Mouse (Mus musculus) spleen, adult 2 months (tissue): ENCODE results near the gene Nol11. TPM values are rescaled to one million over a fixed set of nuclear protein-coding genes. Genes with fewer than 3 reads are reported as not detected.
A peak's percentile ranks its signal among the peaks of the same experiment; 100 is the strongest.
"Not testable (repeated sequence)": the region's sequence is repeated elsewhere in the genome, so short reads cannot be mapped to it uniquely, and the experiment has no call there.

Source experiments
- DNase-seq, 2 experiments: peaks; one replicate each; pipeline versions ENCODE4 v3.0.0 to v3.0.0-alpha.2; 2012 to 2021; ENCODE audit warnings: low spot score in 2 of 2, low read depth in 1 of 2
- H3K27ac ChIP-seq: fragments of 200-500 bp; 2 replicates; pipeline ENCODE4 v1.5.1; 2012; ENCODE audit warnings: low read length, inconsistent platforms; ENCODE audit not compliant: insufficient read depth
- H3K27me3 ChIP-seq: fragments of 200-500 bp; 2 replicates; pipeline ENCODE4 v1.6.1; 2012; ENCODE audit warnings: mild to moderate bottlenecking, moderate library complexity, low read length, inconsistent platforms; ENCODE audit not compliant: control insufficient read depth, insufficient read depth
- H3K36me3 ChIP-seq: fragments of 200-500 bp; 2 replicates; pipeline ENCODE4 v1.6.1; 2012; ENCODE audit warnings: mild to moderate bottlenecking, low read length, inconsistent platforms; ENCODE audit not compliant: control insufficient read depth, insufficient read depth
- H3K4me1 ChIP-seq: fragments of 200-500 bp; 2 replicates; pipeline ENCODE4 v1.6.1; 2011; ENCODE audit warnings: inconsistent platforms; ENCODE audit not compliant: control insufficient read depth, insufficient read depth, insufficient read length
- H3K4me3 ChIP-seq: fragments of 200-500 bp; 2 replicates; pipeline ENCODE4 v1.5.1; 2011; ENCODE audit warnings: mild to moderate bottlenecking, inconsistent platforms; ENCODE audit not compliant: insufficient read depth, insufficient read length; ENCODE audit errors: extremely low read depth
- CTCF ChIP-seq: fragments of 200-500 bp; IDR thresholded peaks from 2 replicates; pipeline ENCODE4 v1.5.1; 2011; ENCODE audit warnings: mild to moderate bottlenecking, inconsistent platforms; ENCODE audit not compliant: insufficient read depth, insufficient read length, insufficient replicate concordance; ENCODE audit errors: extremely low read depth
- POLR2A ChIP-seq: fragments of 200-500 bp; IDR thresholded peaks from 2 replicates; pipeline ENCODE4 v1.6.1; 2011; ENCODE audit warnings: low read depth, low read length, inconsistent platforms
- WGBS: fragments of 180-500 bp; shearing (Covaris S2); methylation state at CpG from one replicate; pipeline ENCODE4 v1.1.7; 2018; 5-methylcytosine and 5-hydroxymethylcytosine counted together
- polyA plus RNA-seq: library from polyadenylated mRNA; depleted of rRNA; stranded (reverse); fragments of >200 nt; gene quantifications from 2 replicates; pipeline ENCODE4 v1.2.3, GENCODE M21; 2012

Gene Nol11
- polyA plus RNA-seq, 1 experiment, result 4.7 TPM

- no peaks in the 10 kb centered on the region for H3K36me3 ChIP-seq
- no peak overlapping the region for H3K4me3 ChIP-seq
- peak in 1 of 2 experiments; percentile 18 for DNase-seq
- peak; percentile 26; the same call in 1 of the 2 replicates for TF ChIP-seq CTCF
- TF ChIP-seq POLR2A, result no peak
- WGBS, result 66% methylated on average over 1 of the region's 1 CpGs
- no peak overlapping the region for H3K27ac ChIP-seq
- H3K27me3 ChIP-seq, result no peaks in the 10 kb centered on the region
- no peaks in the 10 kb centered on the region for H3K4me1 ChIP-seq
Measured at GRCm38 (mm10) chr11:107159034-107159433, 30.1 kb downstream of the Nol11 start.

GRCm38 (mm10) chr11:107156977-107157642 is 32.1 kb downstream of the Nol11 start:
- 69% methylated on average over 5 of the region's 5 CpGs for WGBS
- DNase-seq, result no peak
- H3K4me1 ChIP-seq, result no peaks in the 10 kb centered on the region
- H3K27ac ChIP-seq, result no peak overlapping the region
- no peak overlapping the region for H3K4me3 ChIP-seq
- H3K27me3 ChIP-seq, result no peaks in the 10 kb centered on the region
- TF ChIP-seq POLR2A, result no peak
- no peak for TF ChIP-seq CTCF
- no peaks in the 10 kb centered on the region for H3K36me3 ChIP-seq

DNA sequence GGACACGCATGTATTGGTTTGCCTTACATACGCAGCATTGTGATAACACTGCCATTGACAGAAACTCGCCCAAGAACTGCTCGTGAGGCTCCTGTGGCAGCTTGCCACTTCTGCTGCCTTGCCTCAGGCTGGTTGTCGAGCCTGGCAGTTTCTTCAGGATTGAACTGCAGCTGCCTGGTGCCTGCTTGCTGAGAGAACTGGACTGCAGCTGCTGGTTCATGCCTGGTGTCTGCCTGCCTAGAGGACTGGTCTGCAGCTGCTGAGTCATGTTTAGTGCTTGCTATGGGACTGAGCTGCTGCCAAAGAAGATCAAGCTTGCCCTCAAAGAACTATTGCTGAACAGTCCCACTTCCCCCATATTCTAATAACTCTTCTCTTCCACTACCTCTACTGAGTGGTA is 33.9 kb downstream of the Nol11 start:
- Histone ChIP-seq H3K27me3 (no peaks in the 10 kb centered on the region), H3K4me3 (no peak overlapping the region), H3K27ac (no peak overlapping the region), H3K36me3 (no peaks in the 10 kb centered on the region), H3K4me1 (no peaks in the 10 kb centered on the region)
- WGBS, result 83% methylated on average over 5 of the region's 5 CpGs
- no peak for TF ChIP-seq POLR2A
- TF ChIP-seq CTCF, result no peak
- DNase-seq, result no peak

GRCm38 (mm10) chr11:107154431-107154830 is 34.8 kb downstream of the Nol11 start:
- Histone ChIP-seq H3K36me3 (no peaks in the 10 kb centered on the region), H3K4me1 (no peaks in the 10 kb centered on the region), H3K4me3 (no peak overlapping the region), H3K27me3 (no peaks in the 10 kb centered on the region), H3K27ac (no peak overlapping the region)
- DNase-seq, result no peak
- TF ChIP-seq CTCF (no peak), POLR2A (no peak)
- 87% methylated on average over 7 of the region's 7 CpGs for WGBS

DNA sequence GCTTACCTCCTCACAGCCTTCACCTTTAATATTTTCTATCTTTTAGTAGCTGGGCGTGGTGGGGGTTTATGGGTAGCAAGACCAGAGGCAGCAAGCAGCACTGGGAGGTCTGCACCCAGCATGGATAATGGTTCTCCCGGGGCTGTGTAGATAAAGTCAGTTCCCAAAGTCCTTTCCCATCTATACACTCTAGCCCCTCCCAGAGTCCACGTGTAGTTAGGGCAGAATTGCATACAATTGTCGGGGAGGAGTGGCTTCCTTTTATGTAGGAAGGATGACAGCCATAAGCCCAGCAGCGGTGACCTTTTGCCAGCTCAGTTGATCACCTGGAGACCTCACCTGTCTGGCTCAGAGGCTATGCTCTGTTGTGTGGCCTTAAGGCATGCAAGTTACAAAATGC is 35.5 kb downstream of the Nol11 start:
- 84% methylated on average over 5 of the region's 5 CpGs for WGBS
- no peaks in the 10 kb centered on the region for H3K4me1 ChIP-seq
- no peaks in the 10 kb centered on the region for H3K27me3 ChIP-seq
- no peaks in the 10 kb centered on the region for H3K36me3 ChIP-seq
- TF ChIP-seq CTCF (no peak), POLR2A (no peak)
- H3K4me3 ChIP-seq, result no peak overlapping the region
- no peak for DNase-seq
- no peak overlapping the region for H3K27ac ChIP-seq

DNA sequence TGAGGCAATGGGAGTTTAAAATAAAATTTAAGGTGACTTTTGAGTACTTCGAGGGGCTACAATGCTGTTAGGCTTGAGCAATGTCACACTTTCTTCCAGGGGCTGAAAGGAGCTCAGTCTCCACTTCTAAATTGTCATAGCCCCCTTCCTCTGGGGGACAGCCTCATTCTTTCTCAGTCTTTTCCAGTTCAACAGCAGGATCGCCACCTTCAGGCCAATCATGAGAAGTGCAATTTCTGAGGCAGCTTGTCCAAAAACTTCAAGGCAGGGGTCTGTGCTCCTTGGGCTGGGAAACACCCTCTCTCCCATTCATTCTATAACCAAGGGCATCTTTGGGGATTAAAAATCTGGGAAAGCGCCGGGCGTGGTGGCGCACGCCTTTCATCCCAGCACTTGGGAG is 37.4 kb downstream of the Nol11 start:
- Histone ChIP-seq H3K4me1 (no peaks in the 10 kb centered on the region), H3K4me3 (no peak overlapping the region), H3K36me3 (no peaks in the 10 kb centered on the region), H3K27ac (no peak overlapping the region), H3K27me3 (no peaks in the 10 kb centered on the region)
- 82% methylated on average over 7 of the region's 7 CpGs for WGBS
- TF ChIP-seq POLR2A, result no peak
- peak; percentile 47; the same call in 1 of the 2 replicates for TF ChIP-seq CTCF
- DNase-seq, result peak in 1 of 2 experiments; percentile 31

- H3K4me3 ChIP-seq, H3K36me3 ChIP-seq, H3K27ac ChIP-seq, H3K27me3 ChIP-seq, DNase-seq, H3K4me1 ChIP-seq: not testable (repeated sequence)
- 96% methylated on average over 11 of the region's 11 CpGs for WGBS
Measured at GRCm38 (mm10) chr11:107143956-107144355, 45.2 kb downstream of the Nol11 start.
